Mouse (Mus musculus) olfactory bulb, adult 2 months (tissue): Measurements from ENCODE around the gene Gprin1. TPM values are rescaled to one million over a fixed set of nuclear protein-coding genes. Genes with fewer than 3 reads are reported as not detected.

ENCODE experiments used
- H3K27ac ChIP-seq: fragments of 200-500 bp; 2 replicates; pipeline ENCODE4 v1.5.1; 2012; ENCODE audit warnings: low read depth, low read length; ENCODE audit not compliant: insufficient read depth
- H3K4me1 ChIP-seq: fragments of 200-500 bp; 2 replicates; pipeline ENCODE4 v1.6.1; 2012; ENCODE audit warnings: low read length; ENCODE audit not compliant: control insufficient read depth, insufficient read depth
- H3K4me3 ChIP-seq: fragments of 200-500 bp; 2 replicates; pipeline ENCODE4 v1.5.1; 2012; ENCODE audit warnings: mild to moderate bottlenecking, low read depth, low read length, moderate library complexity; ENCODE audit not compliant: insufficient read depth
- CTCF ChIP-seq: fragments of 200-500 bp; IDR thresholded peaks from 2 replicates; pipeline ENCODE4 v1.5.1; 2012; ENCODE audit warnings: low read depth, mild to moderate bottlenecking, low read length, moderate library complexity; ENCODE audit not compliant: insufficient read depth
- POLR2A ChIP-seq: fragments of 200-500 bp; IDR thresholded peaks from 2 replicates; pipeline ENCODE4 v1.6.1; 2012; ENCODE audit warnings: mild to moderate bottlenecking, low read depth, low read length, moderate library complexity; ENCODE audit not compliant: insufficient read depth
- WGBS: fragments of 180-500 bp; shearing (Covaris S2); methylation state at CpG from one replicate; pipeline ENCODE4 v1.1.7; 2018; 5-methylcytosine and 5-hydroxymethylcytosine counted together
- polyA plus RNA-seq: library from polyadenylated mRNA; stranded (reverse); fragments of >200 nt; gene quantifications from 2 replicates; pipeline ENCODE4 v1.2.4, GENCODE M21; 2012; ENCODE audit warnings: low replicate concordance; ENCODE audit not compliant: missing spikeins, insufficient read depth, insufficient read length

The Gprin1 gene
- polyA plus RNA-seq, 1 experiment = not detected

DNA sequence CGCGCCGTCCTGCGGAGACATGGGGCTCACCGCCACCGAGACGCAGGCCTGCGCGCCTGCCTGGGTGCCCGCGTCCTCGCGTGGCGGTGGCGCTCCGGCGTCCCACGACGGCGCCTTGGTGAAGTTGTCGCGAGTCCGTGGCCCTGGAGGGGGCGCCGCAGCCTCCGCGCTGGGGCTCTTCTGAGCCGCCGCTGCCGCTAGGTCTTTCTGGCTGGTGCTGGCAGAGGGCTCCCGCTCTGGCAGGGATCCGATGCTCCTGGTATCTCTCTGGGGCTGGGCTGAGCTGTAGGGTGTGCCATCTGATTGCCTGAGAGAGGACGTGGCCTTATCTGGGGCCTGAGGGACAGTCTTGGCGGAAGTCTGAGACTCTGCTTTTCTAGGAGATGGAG, 11.5 kb downstream of the Gprin1 start:
- H3K4me3 ChIP-seq = peak overlapping the region; percentile 26
- 12% methylated on average over 34 of the region's 34 CpGs for WGBS
- H3K27ac ChIP-seq = 0 out of 2 replicates have a peak overlapping the region, but pooled peaks have one; percentile 29
- peaks cover 44% of the 10 kb centered on the region for H3K4me1 ChIP-seq
- no peak for TF ChIP-seq CTCF
- no peak for TF ChIP-seq POLR2A

DNA sequence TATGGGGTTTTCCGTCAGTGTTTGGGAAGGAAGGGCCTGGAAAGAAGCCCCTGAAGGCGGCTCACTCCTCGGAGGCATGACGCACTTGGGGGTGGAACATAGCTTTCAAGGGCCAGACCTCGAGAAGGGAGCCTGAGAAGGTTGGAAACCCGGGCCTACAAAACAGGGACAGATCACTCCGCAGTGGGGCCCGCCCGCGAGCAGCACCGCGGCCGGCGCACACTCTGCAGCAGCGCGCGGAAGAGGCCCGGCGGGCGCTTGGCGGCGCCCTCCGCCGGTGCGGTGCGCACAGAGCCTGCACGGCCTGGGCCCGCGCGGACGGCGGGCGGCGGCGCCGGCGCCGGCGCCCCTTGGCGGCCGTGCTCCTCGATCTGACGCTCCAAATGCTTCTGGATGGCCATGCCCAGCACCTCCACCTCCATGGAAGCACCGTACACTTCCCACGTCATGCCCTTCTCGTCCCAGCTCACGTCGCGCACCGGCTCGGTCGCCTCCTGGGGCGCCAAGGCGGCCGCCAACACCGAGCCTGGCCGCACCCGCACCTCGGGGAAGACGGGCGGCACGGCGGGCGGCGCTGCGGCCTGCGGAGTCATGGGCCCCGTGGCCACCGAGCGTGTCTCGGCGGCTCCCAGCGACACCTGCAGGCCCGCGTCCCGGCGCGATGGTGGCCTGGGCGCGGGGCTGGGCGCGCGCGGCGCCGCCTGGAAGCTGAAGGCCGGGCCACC, 12.0 kb downstream of the Gprin1 start:
- 15% methylated on average over 86 of the region's 87 CpGs for WGBS
- TF ChIP-seq POLR2A (no peak), CTCF (no peak)
- Histone ChIP-seq H3K4me3 (peak overlapping the region; percentile 26), H3K27ac (0 out of 2 replicates have a peak overlapping the region, but pooled peaks have one; percentile 35), H3K4me1 (peaks cover 44% of the 10 kb centered on the region)

GRCm38 (mm10) chr13:54736931-54737330, 12.7 kb downstream of the Gprin1 start:
- Histone ChIP-seq H3K4me3 (no peak overlapping the region), H3K4me1 (peaks cover 44% of the 10 kb centered on the region), H3K27ac (0 out of 2 replicates have a peak overlapping the region, but pooled peaks have one; percentile 35)
- no peak for TF ChIP-seq POLR2A
- TF ChIP-seq CTCF = no peak
- 45% methylated on average over 3 of the region's 3 CpGs for WGBS

DNA sequence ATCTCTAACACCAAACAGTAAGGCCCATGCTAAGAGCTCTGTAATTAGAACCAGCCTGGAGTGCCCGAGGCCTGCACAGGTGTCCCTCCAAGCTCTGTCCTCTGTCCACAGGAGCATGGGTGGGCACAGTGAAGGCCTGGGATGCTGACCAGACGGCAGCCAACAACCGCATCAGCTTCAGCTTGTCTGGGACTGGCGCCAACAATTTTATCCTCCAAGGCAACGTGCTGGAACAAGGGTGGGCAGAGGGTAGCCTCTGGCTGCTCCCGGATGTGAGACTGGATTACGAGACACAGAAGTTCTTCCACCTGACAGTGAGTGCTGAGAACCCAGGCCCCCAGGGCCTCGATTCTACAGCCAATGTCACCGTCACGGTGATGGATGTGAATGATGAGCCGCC, 23.5 kb downstream of the Gprin1 start:
- Histone ChIP-seq H3K27ac (no peak overlapping the region), H3K4me1 (no peaks in the 10 kb centered on the region), H3K4me3 (no peak overlapping the region)
- TF ChIP-seq CTCF (no peak), POLR2A (no peak)
- 72% methylated on average over 11 of the region's 11 CpGs for WGBS

- Histone ChIP-seq H3K27ac (no peak overlapping the region), H3K4me3 (no peak overlapping the region), H3K4me1 (0 out of 2 replicates have a peak, but pooled peaks cover 6% of the 10 kb centered on the region)
- TF ChIP-seq CTCF = no peak
- no peak for TF ChIP-seq POLR2A
- WGBS = 92% methylated on average over 3 of the region's 3 CpGs
These were observed 26.5 kb downstream of the Gprin1 start for GRCm38 (mm10) chr13:54723143-54723542.

- TF ChIP-seq CTCF = peak; percentile 67
- TF ChIP-seq POLR2A = no peak
- 1% methylated on average over 5 of the region's 5 CpGs for WGBS
- H3K27ac ChIP-seq = no peak overlapping the region
These were observed 32.8 kb downstream of the Gprin1 start for GRCm38 (mm10) chr13:54716916-54717315.

GRCm38 (mm10) chr13:54714996-54715395, 34.7 kb downstream of the Gprin1 start:
- WGBS = 79% methylated on average over 10 of the region's 10 CpGs
- TF ChIP-seq CTCF (no peak), POLR2A (no peak)
- peaks cover 12% of the 10 kb centered on the region; the same call in 1 of the 2 replicates for H3K4me1 ChIP-seq
- no peak overlapping the region for H3K4me3 ChIP-seq
- H3K27ac ChIP-seq = no peak overlapping the region

More at GRCm38 (mm10) chr13:54716916-54717315, 32.8 kb downstream of the Gprin1 start:
- Histone ChIP-seq H3K4me3 (no peak overlapping the region), H3K4me1 (peaks cover 12% of the 10 kb centered on the region; the same call in 1 of the 2 replicates)

DNA sequence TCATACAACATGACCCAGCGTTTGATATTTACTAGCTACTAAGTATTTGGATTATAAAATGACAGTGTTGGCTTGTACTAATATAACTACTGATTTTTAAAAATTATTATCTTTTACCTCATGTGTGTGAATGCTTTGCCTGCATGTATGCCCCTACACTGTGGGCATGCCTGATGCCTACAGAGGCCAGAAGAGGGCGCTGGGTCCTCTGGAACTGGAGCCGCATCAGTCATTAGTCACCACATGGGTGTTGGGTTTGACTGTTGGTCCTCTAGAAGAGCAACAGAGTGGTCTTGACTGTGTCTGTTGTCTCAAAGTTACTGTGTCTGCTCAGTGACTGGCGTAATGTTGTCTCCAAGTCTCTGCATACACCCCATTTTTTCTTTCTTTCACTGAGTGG, 35.3 kb downstream of the Gprin1 start:
- H3K27ac ChIP-seq = no peak overlapping the region
- no peak for TF ChIP-seq CTCF
- no peak for TF ChIP-seq POLR2A

GRCm38 (mm10) chr13:54710866-54711265, 38.8 kb downstream of the Gprin1 start:
- no peaks in the 10 kb centered on the region for H3K4me1 ChIP-seq
- no peak overlapping the region for H3K27ac ChIP-seq
- TF ChIP-seq POLR2A (no peak), CTCF (no peak)
- H3K4me3 ChIP-seq = no peak overlapping the region
- WGBS = 74% methylated on average over 3 of the region's 3 CpGs

More for the DNA sequence above, 35.3 kb downstream of the Gprin1 start:
- peaks cover 12% of the 10 kb centered on the region; the same call in 1 of the 2 replicates for H3K4me1 ChIP-seq
- no peak overlapping the region for H3K4me3 ChIP-seq
- 53% methylated on average over 4 of the region's 4 CpGs for WGBS
